Mouse (Mus musculus) olfactory bulb, adult 2 months (tissue): ENCODE measurements around the gene Whamm.

ENCODE experiments used
- CTCF ChIP-seq: fragments of 200-500 bp; IDR thresholded peaks from 2 replicates; pipeline ENCODE4 v1.5.1; 2012; ENCODE audit warnings: low read depth, mild to moderate bottlenecking, low read length, moderate library complexity; ENCODE audit not compliant: insufficient read depth
- POLR2A ChIP-seq: fragments of 200-500 bp; IDR thresholded peaks from 2 replicates; pipeline ENCODE4 v1.6.1; 2012; ENCODE audit warnings: mild to moderate bottlenecking, low read depth, low read length, moderate library complexity; ENCODE audit not compliant: insufficient read depth

DNA sequence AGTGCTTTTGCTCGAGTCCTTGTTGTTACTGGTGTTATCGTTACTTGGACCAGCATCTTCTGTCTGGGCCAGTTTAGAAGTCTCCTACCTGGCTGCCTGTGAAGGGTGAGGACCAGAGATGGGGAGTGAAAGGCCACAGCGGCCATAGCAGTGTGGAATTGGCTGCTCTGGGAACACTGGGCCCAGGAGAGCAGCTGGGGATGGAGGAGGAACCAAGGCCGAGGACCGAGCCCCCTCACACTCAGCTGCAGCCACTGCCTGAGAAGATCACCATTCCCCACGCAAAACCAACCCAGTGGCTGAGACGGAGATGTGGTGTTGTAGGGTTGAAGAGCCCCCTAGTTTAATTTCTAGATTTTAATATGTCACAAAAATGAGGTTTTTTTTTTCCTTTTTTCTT lies 6.3 kb upstream of the Whamm start:
- TF ChIP-seq CTCF: no peak
- TF ChIP-seq POLR2A: no peak
